Mouse (Mus musculus) T-helper 17 cell (primary cell): ENCODE measurements around the gene Olfr638.
"Not testable (repeated sequence)": the region's sequence is repeated elsewhere in the genome, so short reads cannot be mapped to it uniquely, and the experiment has no call there.

Experiments
- in situ Hi-C, 2 experiments: fragments of 300-600 bp; cut with MboI, MseI; formaldehyde crosslinking; loops; 1 replicate in 1 of 2; 2 replicates in 1 of 2; pipeline ENCODE4 v1.15.1; 2025; ENCODE audit warnings: high pct_unique_total_duplicates in 2 of 2

Olfr638 gene

DNA sequence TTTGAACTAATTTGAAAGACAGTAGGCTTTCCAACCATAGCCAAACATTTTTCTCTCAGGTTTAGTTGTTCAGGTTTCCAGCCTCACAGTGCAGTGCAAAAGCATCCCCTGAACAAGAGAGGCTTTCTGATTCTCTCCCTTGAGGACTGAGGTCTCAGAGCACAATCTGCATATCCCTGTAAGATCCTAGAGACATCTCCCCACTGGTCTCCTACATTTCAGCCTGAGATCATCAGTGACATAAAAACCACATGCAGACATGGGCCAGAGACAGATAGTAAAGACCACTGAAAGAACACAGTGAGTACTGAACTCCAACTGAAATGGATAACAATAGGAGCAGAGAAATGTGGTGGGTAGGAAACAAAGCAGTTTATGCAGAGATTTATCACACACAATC lies at the start of gene Olfr638:
TSS of gene Olfr638 (plus strand) at position 301 of the 400 bp plus-strand sequence.
- in situ Hi-C loops: no loop called here

DNA sequence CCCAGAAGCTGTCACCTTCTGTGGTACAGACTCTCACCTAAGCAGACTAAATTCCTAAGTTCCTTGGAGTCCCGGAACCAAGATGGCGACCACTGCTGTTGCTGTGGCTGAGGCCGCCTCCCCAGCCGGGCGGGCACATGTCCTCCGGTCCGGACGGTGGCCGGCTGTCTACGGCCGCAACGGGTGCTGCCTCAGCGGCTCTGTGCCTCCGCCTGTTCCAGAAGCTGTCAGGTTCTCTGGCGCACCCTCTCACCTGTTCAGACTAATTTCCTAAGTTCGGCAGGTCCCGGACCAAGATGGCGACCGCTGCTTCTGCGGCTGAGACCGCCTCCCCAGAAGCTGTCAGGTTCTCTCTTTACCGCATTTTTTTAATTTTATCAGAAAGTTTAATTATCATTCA lies 31.7 kb upstream of the Olfr638 start:
- in situ Hi-C loops: not testable (repeated sequence)

DNA sequence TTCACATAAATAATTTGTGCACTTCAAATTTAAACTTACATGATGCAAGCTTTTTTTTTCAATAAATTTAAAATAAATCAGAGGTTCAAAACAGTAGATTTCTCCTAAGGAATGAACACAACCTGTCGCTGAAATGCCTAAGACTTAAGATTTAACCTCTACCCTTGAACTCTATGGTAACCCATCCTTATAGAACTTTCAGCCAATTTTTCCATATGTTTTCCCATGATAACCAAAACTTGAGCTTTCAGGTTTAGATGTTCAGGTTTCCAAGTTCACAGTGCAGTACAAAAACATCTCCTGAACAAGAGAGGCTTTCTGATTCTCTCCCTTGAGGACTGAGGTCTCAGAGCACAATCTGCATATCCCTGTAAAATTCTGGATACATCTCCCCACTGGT lies 27.7 kb upstream of the Olfr638 start, which contains the start of gene Olfr635:
TSS of gene Olfr635 (plus strand) at position 301 of the 400 bp plus-strand sequence.
- in situ Hi-C loops: loop anchor here in 1 of 2 experiments (10.0 kb wide), 1 partner anchor 144 kb away; no protein-coding TSS in a partner anchor

DNA sequence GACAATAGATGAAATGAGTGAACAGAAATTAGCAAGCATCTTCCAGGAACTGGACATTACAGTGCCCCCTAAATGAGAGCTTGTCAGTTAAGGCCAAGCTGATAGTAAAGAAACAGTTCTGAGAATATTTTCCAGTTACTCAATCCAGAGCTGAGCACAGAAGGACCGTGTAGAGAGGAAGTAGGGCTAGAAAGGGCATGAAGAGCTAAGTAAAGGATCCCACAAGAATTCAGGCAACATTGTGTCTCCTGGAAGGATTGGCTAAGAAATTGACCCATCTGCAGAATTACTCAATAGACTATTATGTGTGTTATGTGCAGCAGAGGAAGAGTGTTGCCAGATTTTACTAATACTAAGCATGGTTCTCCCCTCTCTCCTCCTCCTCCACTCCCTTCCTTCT lies 26.8 kb upstream of the Olfr638 start:
- in situ Hi-C loops: loop anchor here in 1 of 2 experiments (10.0 kb wide), 1 partner anchor 143 kb away; no protein-coding TSS in a partner anchor

DNA sequence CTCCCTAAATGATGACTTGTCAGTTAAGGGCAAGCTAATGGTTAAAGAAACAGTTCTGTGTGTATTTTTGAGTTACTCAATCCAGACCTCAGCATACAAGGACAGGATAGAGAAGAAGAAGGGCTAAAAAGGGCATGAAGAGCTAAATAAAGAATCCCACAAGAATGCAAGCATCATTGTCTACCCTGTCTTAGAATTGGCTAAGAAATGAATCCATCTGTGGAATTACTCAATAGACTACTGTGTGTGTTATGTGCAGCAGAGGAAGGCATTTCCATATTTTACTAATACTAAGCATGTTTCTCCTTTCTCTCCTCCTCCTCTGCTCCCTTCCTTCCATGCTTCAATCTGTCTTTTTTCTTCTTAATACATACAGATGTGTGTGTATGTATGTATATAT lies 578 bp downstream of the Olfr638 start:
- in situ Hi-C loops: no loop called here

DNA sequence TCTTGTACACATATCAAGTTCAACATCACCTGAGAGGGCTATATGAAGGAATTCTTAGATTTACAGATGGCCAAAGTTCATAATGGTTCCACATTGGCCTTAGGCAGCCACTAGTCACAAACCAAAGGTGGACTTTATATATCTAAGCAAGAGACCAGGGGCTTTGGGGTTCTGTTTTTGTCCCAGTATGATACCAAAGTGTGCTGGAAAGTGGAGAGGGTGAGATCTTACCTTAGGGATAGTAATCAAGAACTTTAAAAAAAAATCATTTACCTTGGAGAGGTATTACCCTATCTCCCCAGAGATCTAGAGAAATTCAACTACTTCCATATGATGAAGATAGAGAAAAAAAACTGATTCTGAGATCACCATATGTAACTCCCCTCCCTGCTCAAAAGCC lies 18.7 kb downstream of the Olfr638 start, which contains the start of gene Olfr639:
TSS of gene Olfr639 (minus strand) at position 101 of the 400 bp plus-strand sequence.
- in situ Hi-C loops: no loop called here

DNA sequence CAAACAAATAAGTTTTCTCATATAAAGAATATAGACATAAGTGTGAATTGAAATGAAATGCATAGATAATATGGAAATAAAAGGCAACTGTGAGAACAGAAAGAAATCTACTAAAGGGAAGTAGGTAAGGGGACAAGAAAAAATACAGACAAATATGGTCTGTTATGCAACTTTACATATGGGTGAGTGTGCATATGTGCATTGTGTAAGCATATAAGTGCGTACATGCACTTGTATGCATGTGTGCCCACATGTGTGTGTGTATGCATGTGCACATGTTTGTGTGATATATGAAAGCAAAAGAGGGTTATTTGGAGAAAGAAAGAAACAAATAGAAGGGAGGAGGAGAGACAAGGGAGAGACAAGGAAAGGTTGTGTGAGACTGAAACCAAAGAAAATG lies 20.4 kb downstream of the Olfr638 start:
- in situ Hi-C loops: no loop called here

DNA sequence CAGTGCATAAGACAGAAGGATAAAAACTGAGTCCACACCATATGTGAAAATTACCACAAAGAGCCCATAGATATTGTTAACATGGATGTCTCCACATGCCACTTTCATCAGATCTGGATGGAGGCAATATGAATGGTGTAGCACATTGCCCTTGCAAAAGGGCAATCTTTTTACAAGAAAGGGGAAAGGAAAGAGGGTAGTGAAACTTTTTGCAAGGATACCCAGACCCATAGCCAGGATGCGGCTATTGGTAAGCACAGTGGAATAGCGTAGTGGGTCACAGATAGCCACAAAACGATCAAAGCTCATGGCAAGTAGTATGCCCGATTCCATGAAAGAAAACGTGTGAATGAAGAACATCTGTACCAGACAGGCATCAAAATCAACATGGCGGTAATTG lies 23.1 kb downstream of the Olfr638 start:
- in situ Hi-C loops: no loop called here

DNA sequence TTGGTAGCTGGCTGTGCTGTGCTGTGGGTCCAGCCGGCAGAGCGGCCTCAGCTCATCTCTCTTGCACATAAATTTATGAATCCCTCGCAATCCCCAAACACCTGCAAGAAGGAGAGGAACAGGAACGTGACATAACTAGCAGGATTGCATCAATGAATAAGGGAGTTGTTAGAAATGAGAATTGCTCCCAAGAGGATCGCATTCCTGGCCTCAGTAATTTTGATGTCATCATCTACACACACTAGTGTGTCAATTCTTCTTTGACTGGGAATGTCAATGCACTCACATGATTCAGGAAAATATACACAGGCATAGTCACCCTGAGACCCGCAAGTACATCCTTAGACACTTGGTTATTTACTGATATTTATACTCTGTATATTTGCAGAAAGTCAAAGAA lies 26.9 kb downstream of the Olfr638 start, which contains the start of gene Olfr640:
TSS of gene Olfr640 (minus strand) at position 101 of the 400 bp plus-strand sequence.
- in situ Hi-C loops: no loop called here

DNA sequence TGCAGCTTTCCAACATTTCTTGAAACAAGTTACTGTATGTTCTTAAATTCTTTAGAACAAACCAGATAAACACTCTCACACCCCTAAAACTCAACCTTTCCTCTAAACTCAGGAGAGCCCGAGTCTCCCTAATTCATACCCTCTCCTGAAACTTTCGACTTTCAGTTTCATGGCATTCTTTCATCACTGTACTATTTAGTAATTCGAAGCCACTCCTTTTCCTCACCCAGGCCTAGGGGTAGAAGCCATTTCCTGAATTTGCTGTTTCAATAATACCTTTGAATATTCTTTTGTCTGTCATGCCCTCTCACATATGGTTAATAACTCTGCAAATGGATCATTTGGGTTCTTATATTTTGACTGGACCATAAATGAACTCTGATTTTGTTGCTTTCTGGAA lies 28.4 kb downstream of the Olfr638 start:
- in situ Hi-C loops: no loop called here

DNA sequence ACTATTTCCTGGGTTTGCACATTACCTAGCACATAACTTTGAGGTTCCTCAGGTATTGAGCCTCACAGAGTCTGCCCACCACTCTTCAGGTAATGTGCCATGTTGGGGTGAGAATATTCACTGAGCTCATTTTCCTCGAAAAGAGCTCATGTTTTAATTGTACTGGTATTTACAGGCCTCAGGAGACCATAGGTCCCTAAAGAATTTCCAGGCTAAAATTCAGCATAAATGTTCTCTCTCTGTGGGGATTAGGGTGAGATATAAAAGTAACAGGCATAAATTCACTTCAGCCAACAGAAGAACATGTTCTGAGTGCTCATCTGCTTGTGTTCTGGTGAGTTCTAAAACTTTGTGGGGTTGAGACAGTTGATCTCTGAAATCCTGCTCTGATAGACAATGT lies 36.6 kb downstream of the Olfr638 start, which contains the start of gene Olfr641:
TSS of gene Olfr641 (plus strand) at position 301 of the 400 bp plus-strand sequence.
- in situ Hi-C loops: no loop called here

DNA sequence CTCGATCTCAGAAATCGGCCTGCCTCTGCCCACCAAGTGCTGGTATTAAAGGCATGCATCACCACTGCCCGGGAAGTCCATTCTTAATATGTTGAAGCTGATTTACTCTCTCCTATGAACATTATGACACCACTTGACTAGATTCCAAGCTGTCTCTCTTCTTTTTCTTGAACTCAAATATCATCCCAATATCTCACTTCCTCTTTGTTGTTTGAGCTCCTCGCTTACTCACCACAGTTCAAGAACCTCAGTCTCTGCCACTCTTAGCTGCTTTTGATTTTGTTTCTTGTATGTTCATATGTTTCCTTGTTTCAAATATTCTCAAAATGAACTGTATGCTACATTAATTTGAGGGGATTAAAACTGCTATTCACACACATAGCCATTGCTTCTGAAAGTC lies 52.2 kb downstream of the Olfr638 start:
- in situ Hi-C loops: no loop called here

DNA sequence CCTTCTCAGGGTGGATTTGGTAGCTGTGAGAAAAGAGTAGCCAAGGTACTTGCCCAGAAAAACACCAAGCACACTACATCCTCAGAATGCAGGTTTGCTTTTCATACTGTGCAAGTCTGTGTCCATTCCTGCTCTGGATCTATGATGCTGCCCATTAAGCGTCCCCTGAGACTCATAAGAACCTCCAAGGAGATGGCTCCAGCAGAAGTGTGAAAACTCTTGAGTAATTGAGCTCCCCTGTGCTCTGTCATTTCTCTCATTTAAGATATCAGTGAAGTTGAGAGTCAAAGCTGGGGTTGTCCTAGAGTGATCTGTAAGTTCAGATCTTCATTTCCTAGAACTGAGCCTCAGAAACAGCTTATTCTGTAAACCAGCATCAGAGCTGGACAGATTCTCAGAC lies 54.0 kb downstream of the Olfr638 start, which contains the start of gene Olfr642:
TSS of gene Olfr642 (minus strand) at position 101 of the 400 bp plus-strand sequence.
- in situ Hi-C loops: no loop called here
